Mouse (Mus musculus) CD4-positive, CD25-positive, alpha-beta regulatory T cell, adult 4 months (primary cell): ENCODE measurements around the gene Cttn. TPM values are rescaled to one million over a fixed set of nuclear protein-coding genes. Genes with fewer than 3 reads are reported as not detected.

Experiments used
- ATAC-seq: one replicate; pipeline ENCODE4 v1.8.0; 2017
- polyA plus RNA-seq, 2 experiments: library from polyadenylated mRNA; unstranded; fragments of 100-300 nt; shearing (Covaris generic); gene quantifications; one replicate each; pipeline ENCODE4 v1.2.1; 2017

The Cttn gene
- polyA plus RNA-seq = 1 to 10 TPM; 5.4 to 8.1 TPM

- peak; percentile 45 for ATAC-seq
These were observed at the start of gene Cttn for GRCm38 (mm10) chr7:144470545-144471059. Gene Cttn, minus strand, starts transcription at chr7:144471009.

- ATAC-seq = no peak
These were observed 49.0 kb upstream of the Cttn start for GRCm38 (mm10) chr7:144519852-144520251.

GRCm38 (mm10) chr7:144516711-144517110 lies 45.9 kb upstream of the Cttn start:
- no peak for ATAC-seq

GRCm38 (mm10) chr7:144509090-144509489 lies 38.3 kb upstream of the Cttn start:
- no peak for ATAC-seq

GRCm38 (mm10) chr7:144506807-144507206 lies 36.0 kb upstream of the Cttn start:
- no peak for ATAC-seq

- ATAC-seq = no peak
These were observed 33.1 kb upstream of the Cttn start for GRCm38 (mm10) chr7:144503959-144504358.

- no peak for ATAC-seq
These were observed 22.1 kb upstream of the Cttn start for GRCm38 (mm10) chr7:144492931-144493330.

GRCm38 (mm10) chr7:144490201-144490873 lies 19.5 kb upstream of the Cttn start:
- ATAC-seq = no peak

- ATAC-seq = no peak
These were observed 18.4 kb upstream of the Cttn start for GRCm38 (mm10) chr7:144489067-144489774.

- no peak for ATAC-seq
These were observed 9.5 kb upstream of the Cttn start for GRCm38 (mm10) chr7:144480314-144480713.

GRCm38 (mm10) chr7:144479569-144479968 lies 8.8 kb upstream of the Cttn start:
- no peak for ATAC-seq

- no peak for ATAC-seq
These were observed 4.9 kb upstream of the Cttn start for GRCm38 (mm10) chr7:144475741-144476140.

GRCm38 (mm10) chr7:144473486-144473885 lies 2.7 kb upstream of the Cttn start:
- ATAC-seq = no peak

GRCm38 (mm10) chr7:144471103-144471502 lies 294 bp upstream of the Cttn start:
- ATAC-seq = no peak

- no peak for ATAC-seq
These were observed 783 bp downstream of the Cttn start for GRCm38 (mm10) chr7:144469908-144470544.

- no peak for ATAC-seq
These were observed 1.6 kb downstream of the Cttn start for GRCm38 (mm10) chr7:144469181-144469641.

GRCm38 (mm10) chr7:144468741-144469140 lies 2.1 kb downstream of the Cttn start:
- no peak for ATAC-seq

- ATAC-seq = no peak
These were observed 8.2 kb downstream of the Cttn start for GRCm38 (mm10) chr7:144462577-144462976.

GRCm38 (mm10) chr7:144461246-144461902 lies 9.4 kb downstream of the Cttn start:
- no peak for ATAC-seq

- no peak for ATAC-seq
These were observed 11.9 kb downstream of the Cttn start for GRCm38 (mm10) chr7:144458881-144459280.

GRCm38 (mm10) chr7:144450661-144451060 lies 20.1 kb downstream of the Cttn start:
- no peak for ATAC-seq

- no peak for ATAC-seq
These were observed 20.9 kb downstream of the Cttn start for GRCm38 (mm10) chr7:144449637-144450570.
